11 mouse cellular contexts compared by ENCODE assay signal in genomic region chr1:91095258-91095657, GRCm38 (mm10). TPM values are rescaled to one million over a fixed set of nuclear protein-coding genes. Genes with fewer than 3 reads are reported as not detected.
A peak's percentile ranks its signal among the peaks of the same experiment; 100 is the strongest.
DNase-seq lines count a peak whose midpoint lies in the region; ATAC-seq and TF ChIP-seq lines count a peak whose summit lies in the region.
"Had no signal": no experiment of that assay in that cellular context is flagged by ENCODE, and none has a peak within 500 bp of the region (broad histone marks: within the 10 kb centered on the region; RNA-seq: fewer than 3 reads in every experiment).

No protein-coding gene starts in this region.

- peaks cover 3% of the 10 kb centered on the region; the same call in 1 of the 2 replicates for H3K79me2 ChIP-seq in liver, adult 2 months (ENCODE audit: control insufficient read depth, insufficient read depth, low read length)

- peak; percentile 42 for DNase-seq in adrenal gland, adult 2 months
- DNase-seq in adrenal gland, postnatal 4 days (ENCODE audit: low spot score in 2 of 2): no peak
- no peak for DNase-seq in liver, adult 2 months (ENCODE audit: extremely low read depth, low read depth, low spot score)
- no peak for DNase-seq in liver
- DNase-seq in thymus, adult 2 months: peak; percentile 51
- no peak for DNase-seq in left cerebral cortex, postnatal 36 days (ENCODE audit: low spot score in 2 of 2)
- DNase-seq in urinary bladder, postnatal 36 days (ENCODE audit: low spot score in 2 of 2): no peak
- DNase-seq: cerebellum, adult 8-10 months; liver, embryonic 13.5 days had no signal

- TF ChIP-seq CTCF in liver, adult 2 months (IDR thresholded peaks at IDR 0.05; ENCODE audit: low read depth, low read length): no peak
- TF ChIP-seq CTCF in thymus, adult 2 months (IDR thresholded peaks at IDR 0.05; ENCODE audit: borderline replicate concordance, control insufficient read depth, extremely low read depth, insufficient read depth, low read length, poor library complexity): no peak

- H3K36me3 ChIP-seq in liver, adult 2 months (ENCODE audit: control insufficient read depth, insufficient read depth, low read length): no peaks in the 10 kb centered on the region
- no peaks in the 10 kb centered on the region for H3K36me3 ChIP-seq in thymus, adult 2 months (ENCODE audit: control insufficient read depth, insufficient read depth, low read length)
- H3K36me3 ChIP-seq: forebrain, embryonic 10.5 days; liver, embryonic 13.5 days had no signal

- peak; percentile 42 for ATAC-seq in inflammation-experienced regulatory T-cells, adult 6 months

- no peaks in the 10 kb centered on the region for H3K27me3 ChIP-seq in liver, adult 2 months (ENCODE audit: control insufficient read depth, insufficient read depth, low read length)
- no peaks in the 10 kb centered on the region for H3K27me3 ChIP-seq in thymus, adult 2 months (ENCODE audit: control insufficient read depth, insufficient read depth, low read length)
- H3K27me3 ChIP-seq: liver, embryonic 13.5 days had no signal

- no peak overlapping the region for H3K4me3 ChIP-seq in liver, adult 2 months (ENCODE audit: insufficient read depth, low read depth, low read length)
- H3K4me3 ChIP-seq in thymus, adult 2 months (ENCODE audit: control insufficient read depth, insufficient read depth, low read length): no peak overlapping the region
- H3K4me3 ChIP-seq: forebrain, embryonic 10.5 days; liver, embryonic 13.5 days had no signal

- intact Hi-C loops in left cerebral cortex, postnatal 36 days (cut with DNase I): loop anchor here (5.0 kb wide), 1 partner anchor 53 kb away; no protein-coding TSS in a partner anchor

- WGBS in liver, adult 2 months: 66% methylated on average over 3 of the region's 3 CpGs
- WGBS in thymus, adult 2 months: 45% methylated on average over 3 of the region's 3 CpGs

- H3K9ac ChIP-seq in liver, adult 2 months (ENCODE audit: low read depth, low read length): no peak overlapping the region
- H3K9ac ChIP-seq: liver, embryonic 13.5 days had no signal

- peak overlapping the region; percentile 32; the same call in 1 of the 2 replicates for H3K27ac ChIP-seq in liver, adult 2 months (replicated peaks; ENCODE audit: insufficient read depth, low read depth, low read length)
- peak overlapping the region; percentile 94 for H3K27ac ChIP-seq in thymus, adult 2 months (ENCODE audit: control insufficient read depth, insufficient read depth, low read length)
- H3K27ac ChIP-seq: forebrain, embryonic 10.5 days; liver, embryonic 13.5 days had no signal

- no peak for TF ChIP-seq POLR2A in liver, adult 2 months (IDR thresholded peaks at IDR 0.05; ENCODE audit: extremely low read depth, insufficient read depth, low read length)
- no peak for TF ChIP-seq POLR2A in thymus, adult 2 months (IDR thresholded peaks at IDR 0.05; ENCODE audit: control insufficient read depth, extremely low read depth, insufficient read depth, low read length, poor library complexity)

- H3K4me1 ChIP-seq in liver, adult 2 months (ENCODE audit: control insufficient read depth, insufficient read depth, low read length): peaks cover 8% of the 10 kb centered on the region
- peaks cover 63% of the 10 kb centered on the region for H3K4me1 ChIP-seq in thymus, adult 2 months (replicated peaks; ENCODE audit: control insufficient read depth, insufficient read depth, low read length)

RNA-seq across cellular contexts. Expression of gene Rbm44, which starts 49.6 kb away (rescaled TPM):
- total RNA-seq in adrenal gland, adult 2 months (2021): not detected
- polyA plus RNA-seq in adrenal gland, adult 2 months (2012; rRNA removed): not detected in 2 replicates
- 1 to 10 TPM in 1 of 2 experiments, under 1 TPM in 1; 0.11 to 1.1 TPM for total RNA-seq in adrenal gland, postnatal 4 days (2021)
- 0.07 and 0.09 TPM in 2 replicates for total RNA-seq in liver, adult 2 months (2014; rRNA removed)
- not detected in 2 replicates for polyA plus RNA-seq in liver, adult 2 months (2012; rRNA removed)
- 1 to 10 TPM in 2 of 3 experiments, not detected in 1; 1.3 to 8.0 TPM for polyA plus RNA-seq in inflammation-experienced regulatory T-cells, adult 6 months (2017; shearing (Covaris generic))
- polyA plus RNA-seq in thymus, adult 2 months (2012; rRNA removed): 0.27 and 0.70 TPM in 2 replicates
- total RNA-seq in left cerebral cortex, postnatal 36 days (2021): not detected

Comparison
In these comparisons a context has a peak if more than half of its experiments do, and no peak if none do; other contexts are left out.
1. DNase-seq: peak in adrenal gland, adult 2 months (single experiment) and thymus, adult 2 months (single experiment); none in adrenal gland, postnatal 4 days (0 of 2), liver, adult 2 months (single experiment), liver (single experiment), left cerebral cortex, postnatal 36 days (0 of 2) and urinary bladder, postnatal 36 days (0 of 2).